Mouse (Mus musculus) heart, embryonic 15.5 days (tissue): ENCODE data around the gene Oprm1. TPM values are rescaled to one million over a fixed set of nuclear protein-coding genes. Genes with fewer than 3 reads are reported as not detected.

ENCODE experiments used
- ATAC-seq: fragments of 200-750 bp; cut with Nextera tagmentation; replicated peaks from 2 replicates; pipeline ENCODE4 v1.8.0; 2017; ENCODE audit warnings: low read depth, moderate TSS enrichment; ENCODE audit not compliant: insufficient number of reproducible peaks, insufficient read depth, low FRiP score
- H3K27ac ChIP-seq: fragments of 300-500 bp; sonication (generic); 2 replicates; pipeline ENCODE4 v1.5.1; 2015; ENCODE audit warnings: mild to moderate bottlenecking, inconsistent platforms
- H3K27me3 ChIP-seq: fragments of 300-500 bp; sonication (generic); 2 replicates; pipeline ENCODE4 v1.6.1; 2015; ENCODE audit warnings: inconsistent platforms
- H3K36me3 ChIP-seq: fragments of 300-500 bp; sonication (generic); 2 replicates; pipeline ENCODE4 v1.6.1; 2015; ENCODE audit warnings: mild to moderate bottlenecking, inconsistent platforms
- H3K4me1 ChIP-seq: fragments of 300-500 bp; sonication (generic); replicated peaks from 2 replicates; pipeline ENCODE4 v1.6.1; 2015; ENCODE audit warnings: inconsistent platforms
- H3K4me2 ChIP-seq: fragments of 300-500 bp; sonication (generic); 2 replicates; pipeline ENCODE4 v1.6.1; 2015; ENCODE audit warnings: inconsistent platforms, mild to moderate bottlenecking, moderate library complexity
- H3K4me3 ChIP-seq: fragments of 300-500 bp; sonication (generic); 2 replicates; pipeline ENCODE4 v1.5.1; 2015; ENCODE audit warnings: mild to moderate bottlenecking, inconsistent platforms
- H3K9ac ChIP-seq: fragments of 300-500 bp; sonication (generic); 2 replicates; pipeline ENCODE4 v1.6.1; 2015; ENCODE audit warnings: mild to moderate bottlenecking, inconsistent platforms
- H3K9me3 ChIP-seq: fragments of 300-500 bp; sonication (generic); replicated peaks from 2 replicates; pipeline ENCODE4 v1.6.1; 2016; ENCODE audit warnings: inconsistent platforms
- WGBS: fragments of 180-500 bp; shearing (Covaris S2); methylation state at CpG from one replicate; pipeline ENCODE4 v1.1.7; 2015; ENCODE audit warnings: mixed read lengths; 5-methylcytosine and 5-hydroxymethylcytosine counted together
- polyA plus RNA-seq: library from polyadenylated mRNA; unstranded; fragments of >200 nt; fragmentation: Nextera tagmentation; extraction: Ambion mirVana; gene quantifications from 2 replicates; pipeline ENCODE4 v1.2.1, GENCODE M21; 2015

Gene Oprm1
- polyA plus RNA-seq, 1 experiment from 2014 or later: not detected

GRCm38 (mm10) chr10:7074231-7074630, 315.9 kb downstream of the Oprm1 start:
- H3K27me3 ChIP-seq: no peaks in the 10 kb centered on the region
- no peak overlapping the region for H3K27ac ChIP-seq
- no peak overlapping the region for H3K4me2 ChIP-seq

GRCm38 (mm10) chr10:7075661-7076060, 317.4 kb downstream of the Oprm1 start:
- no peaks in the 10 kb centered on the region for H3K36me3 ChIP-seq
- no peak overlapping the region for H3K9ac ChIP-seq
- no peak overlapping the region for H3K27ac ChIP-seq
- peaks cover 2% of the 10 kb centered on the region; the same call in 1 of the 2 replicates for H3K4me1 ChIP-seq
- no peak overlapping the region for H3K4me2 ChIP-seq
- ATAC-seq: no peak
- no peaks in the 10 kb centered on the region for H3K9me3 ChIP-seq
- no peak overlapping the region for H3K4me3 ChIP-seq
- WGBS: 76% methylated on average over 2 of the region's 2 CpGs
- no peaks in the 10 kb centered on the region for H3K27me3 ChIP-seq

More at GRCm38 (mm10) chr10:7074231-7074630, 315.9 kb downstream of the Oprm1 start:
- no peak for ATAC-seq
- Histone ChIP-seq H3K4me1 (peaks cover 2% of the 10 kb centered on the region; the same call in 1 of the 2 replicates), H3K9me3 (no peaks in the 10 kb centered on the region), H3K4me3 (no peak overlapping the region), H3K36me3 (no peaks in the 10 kb centered on the region), H3K9ac (no peak overlapping the region)
- 78% methylated on average over 2 of the region's 2 CpGs for WGBS

- Histone ChIP-seq H3K9me3 (no peaks in the 10 kb centered on the region), H3K9ac (no peak overlapping the region), H3K36me3 (no peaks in the 10 kb centered on the region), H3K27me3 (no peaks in the 10 kb centered on the region), H3K4me2 (peak overlapping the region; percentile 29), H3K4me1 (peaks cover 2% of the 10 kb centered on the region; the same call in 1 of the 2 replicates), H3K4me3 (0 out of 2 replicates have a peak overlapping the region, but pooled peaks have one; percentile 11), H3K27ac (no peak overlapping the region)
- ATAC-seq: no peak
- WGBS: 7% methylated on average over 8 of the region's 8 CpGs
Observed at GRCm38 (mm10) chr10:7076201-7076600, 317.9 kb downstream of the Oprm1 start.

- 50% methylated on average over 7 of the region's 8 CpGs for whole genome bisulfite sequencing
- no peak for ATAC-seq
- H3K4me2 ChIP-seq: peak overlapping the region; percentile 29
- no peak overlapping the region for H3K27ac ChIP-seq
- 0 out of 2 replicates have a peak overlapping the region, but pooled peaks have one; percentile 11 for H3K4me3 ChIP-seq
- no peaks in the 10 kb centered on the region for H3K27me3 ChIP-seq
- peaks cover 2% of the 10 kb centered on the region; the same call in 1 of the 2 replicates for H3K4me1 ChIP-seq
- H3K9me3 ChIP-seq: no peaks in the 10 kb centered on the region
- H3K36me3 ChIP-seq: no peaks in the 10 kb centered on the region
- no peak overlapping the region for H3K9ac ChIP-seq
Observed at GRCm38 (mm10) chr10:7076662-7077211, 318.4 kb downstream of the Oprm1 start.

GRCm38 (mm10) chr10:7077389-7077808, 319.1 kb downstream of the Oprm1 start:
- H3K4me2 ChIP-seq: no peak overlapping the region
- H3K27me3 ChIP-seq: no peaks in the 10 kb centered on the region
- peaks cover 2% of the 10 kb centered on the region; the same call in 1 of the 2 replicates for H3K4me1 ChIP-seq
- H3K36me3 ChIP-seq: no peaks in the 10 kb centered on the region
- no peak for ATAC-seq
- no peak overlapping the region for H3K9ac ChIP-seq
- 57% methylated on average over 7 of the region's 7 CpGs for WGBS
- H3K27ac ChIP-seq: no peak overlapping the region
- no peak overlapping the region for H3K4me3 ChIP-seq
- H3K9me3 ChIP-seq: no peaks in the 10 kb centered on the region

GRCm38 (mm10) chr10:7077971-7078370, 319.7 kb downstream of the Oprm1 start:
- no peak for ATAC-seq
- Histone ChIP-seq H3K4me2 (no peak overlapping the region), H3K36me3 (no peaks in the 10 kb centered on the region), H3K4me3 (no peak overlapping the region), H3K27me3 (no peaks in the 10 kb centered on the region), H3K4me1 (peaks cover 2% of the 10 kb centered on the region; the same call in 1 of the 2 replicates), H3K9me3 (no peaks in the 10 kb centered on the region), H3K9ac (no peak overlapping the region), H3K27ac (no peak overlapping the region)
- WGBS: 84% methylated on average over 1 of the region's 1 CpGs

Other genes starting within 250 kb of the Oprm1 start
- gene Gm10945, start 3.3 kb downstream of the Oprm1 start, polyA plus RNA-seq: not detected in 2 replicates